Mouse (Mus musculus) hindbrain, embryonic 12.5 days (tissue): ENCODE results near the gene Plekhm3. TPM values are rescaled to one million over a fixed set of nuclear protein-coding genes. Genes with fewer than 3 reads are reported as not detected.

Source experiments
- ATAC-seq: fragments of 200-750 bp; cut with Nextera tagmentation; 2 replicates; pipeline ENCODE4 v1.8.0; 2017; ENCODE audit warnings: moderate TSS enrichment; ENCODE audit not compliant: low FRiP score
- H3K27ac ChIP-seq: fragments of 300-500 bp; sonication (generic); 2 replicates; pipeline ENCODE4 v1.5.1; 2016; ENCODE audit warnings: mild to moderate bottlenecking
- H3K27me3 ChIP-seq: fragments of 300-500 bp; sonication (generic); 2 replicates; pipeline ENCODE4 v1.6.1; 2016; ENCODE audit warnings: mild to moderate bottlenecking
- H3K36me3 ChIP-seq: fragments of 300-500 bp; sonication (generic); 2 replicates; pipeline ENCODE4 v1.6.1; 2016; ENCODE audit warnings: mild to moderate bottlenecking
- H3K4me1 ChIP-seq: fragments of 300-500 bp; sonication (generic); 2 replicates; pipeline ENCODE4 v1.6.1; 2016
- H3K4me2 ChIP-seq: fragments of 300-500 bp; sonication (generic); replicated peaks from 2 replicates; pipeline ENCODE4 v1.6.1; 2016; ENCODE audit warnings: mild to moderate bottlenecking
- H3K4me3 ChIP-seq: fragments of 300-500 bp; sonication (generic); 2 replicates; pipeline ENCODE4 v1.5.1; 2016; ENCODE audit warnings: mild to moderate bottlenecking
- H3K9ac ChIP-seq: fragments of 300-500 bp; sonication (generic); 2 replicates; pipeline ENCODE4 v1.6.1; 2016; ENCODE audit warnings: mild to moderate bottlenecking, moderate library complexity
- H3K9me3 ChIP-seq: fragments of 300-500 bp; sonication (generic); replicated peaks from 2 replicates; pipeline ENCODE4 v1.6.1; 2016; ENCODE audit warnings: mild to moderate bottlenecking
- WGBS: fragments of 180-500 bp; shearing (Covaris S2); methylation state at CpG from one replicate; pipeline ENCODE4 v1.1.7; 2016; 5-methylcytosine and 5-hydroxymethylcytosine counted together
- polyA plus RNA-seq: library from polyadenylated mRNA; unstranded; fragments of >200 nt; fragmentation: Nextera tagmentation; extraction: Ambion mirVana; gene quantifications from 2 replicates; pipeline ENCODE4 v1.2.1, GENCODE M21; 2016

Gene Plekhm3
- polyA plus RNA-seq, 1 experiment from 2014 or later = 13.4 TPM

DNA sequence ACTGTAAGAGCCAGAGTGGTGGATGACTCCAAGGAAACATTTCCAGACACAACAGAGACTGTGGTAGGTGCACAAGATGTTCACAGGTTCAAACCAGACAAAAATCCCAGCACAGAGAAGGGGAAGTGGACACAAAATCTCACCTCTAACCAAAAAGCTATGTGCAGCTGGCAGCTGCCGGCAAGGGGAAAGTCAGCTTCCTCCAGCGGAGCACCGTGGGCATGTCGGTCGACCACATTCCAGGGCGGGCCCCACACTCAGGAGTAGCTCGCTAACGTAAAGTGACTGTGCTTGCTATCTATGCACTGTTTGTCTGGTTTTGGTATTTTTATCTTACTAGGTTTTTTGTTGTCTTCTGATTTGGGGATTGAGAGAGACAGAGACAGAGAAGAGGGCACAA lies 7.2 kb downstream of the Plekhm3 start:
- WGBS = 91% methylated on average over 8 of the region's 8 CpGs
- no peaks in the 10 kb centered on the region for H3K9me3 ChIP-seq
- H3K4me3 ChIP-seq = no peak overlapping the region
- no peaks in the 10 kb centered on the region for H3K27me3 ChIP-seq
- no peak for ATAC-seq
- H3K27ac ChIP-seq = no peak overlapping the region
- H3K9ac ChIP-seq = no peak overlapping the region
- H3K36me3 ChIP-seq = no peaks in the 10 kb centered on the region
- H3K4me2 ChIP-seq = no peak overlapping the region
- H3K4me1 ChIP-seq = peaks cover 3% of the 10 kb centered on the region; the same call in 1 of the 2 replicates

GRCm38 (mm10) chr1:64946106-64946505 lies 10.5 kb downstream of the Plekhm3 start:
- Histone ChIP-seq H3K4me1 (peaks cover 3% of the 10 kb centered on the region; the same call in 1 of the 2 replicates), H3K4me2 (no peak overlapping the region), H3K4me3 (no peak overlapping the region), H3K27me3 (no peaks in the 10 kb centered on the region), H3K9ac (no peak overlapping the region), H3K36me3 (no peaks in the 10 kb centered on the region), H3K27ac (no peak overlapping the region), H3K9me3 (no peaks in the 10 kb centered on the region)
- 55% methylated on average over 4 of the region's 4 CpGs for WGBS
- no peak for ATAC-seq

DNA sequence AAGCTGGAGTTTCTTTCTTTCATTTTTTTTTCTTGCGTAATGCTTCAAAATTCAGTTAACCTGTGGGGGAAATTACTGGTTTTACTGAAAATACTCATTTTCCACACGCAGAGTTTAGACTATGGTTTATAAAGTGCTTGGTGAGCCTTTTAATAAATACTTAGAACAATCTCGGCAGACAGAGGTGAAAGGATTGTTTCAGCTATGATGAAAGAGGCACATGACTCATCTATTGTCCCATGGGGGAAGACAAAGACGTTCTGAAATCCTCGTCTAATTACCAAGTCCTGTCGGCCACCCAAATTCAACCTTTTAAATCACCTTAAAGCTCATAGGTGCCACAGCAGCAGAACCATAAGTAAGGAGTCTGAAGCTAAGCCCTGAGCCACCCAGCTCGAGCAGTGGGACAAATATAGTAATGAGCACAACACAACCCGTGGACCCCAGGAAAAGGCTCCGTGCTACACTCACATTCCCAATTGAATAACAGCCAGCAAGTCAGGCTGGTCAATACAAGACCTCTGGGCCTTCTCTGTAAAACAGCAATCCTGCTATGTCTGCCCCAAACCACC lies 11.3 kb downstream of the Plekhm3 start:
- no peaks in the 10 kb centered on the region for H3K27me3 ChIP-seq
- H3K4me2 ChIP-seq = no peak overlapping the region
- no peak overlapping the region for H3K9ac ChIP-seq
- H3K4me1 ChIP-seq = peaks cover 3% of the 10 kb centered on the region; the same call in 1 of the 2 replicates
- no peak overlapping the region for H3K4me3 ChIP-seq
- H3K27ac ChIP-seq = no peak overlapping the region
- no peak for ATAC-seq
- H3K36me3 ChIP-seq = no peaks in the 10 kb centered on the region
- H3K9me3 ChIP-seq = no peaks in the 10 kb centered on the region
- 73% methylated on average over 9 of the region's 9 CpGs for WGBS

- peaks cover 3% of the 10 kb centered on the region; the same call in 1 of the 2 replicates for H3K4me1 ChIP-seq
- H3K4me2 ChIP-seq = no peak overlapping the region
- no peaks in the 10 kb centered on the region for H3K36me3 ChIP-seq
- 88% methylated on average over 2 of the region's 2 CpGs for WGBS
- no peak overlapping the region for H3K27ac ChIP-seq
- no peaks in the 10 kb centered on the region for H3K27me3 ChIP-seq
- H3K4me3 ChIP-seq = no peak overlapping the region
- no peak for ATAC-seq
- H3K9me3 ChIP-seq = no peaks in the 10 kb centered on the region
- no peak overlapping the region for H3K9ac ChIP-seq
These were observed 11.9 kb downstream of the Plekhm3 start for GRCm38 (mm10) chr1:64944746-64945145.

GRCm38 (mm10) chr1:64942006-64942755 lies 14.4 kb downstream of the Plekhm3 start:
- WGBS = 69% methylated on average over 4 of the region's 4 CpGs
- ATAC-seq = no peak
- H3K36me3 ChIP-seq = peaks cover 4% of the 10 kb centered on the region; the same call in 1 of the 2 replicates
- H3K4me2 ChIP-seq = no peak overlapping the region
- no peak overlapping the region for H3K9ac ChIP-seq
- H3K4me1 ChIP-seq = peaks cover 3% of the 10 kb centered on the region; the same call in 1 of the 2 replicates
- H3K9me3 ChIP-seq = no peaks in the 10 kb centered on the region
- H3K4me3 ChIP-seq = no peak overlapping the region
- no peaks in the 10 kb centered on the region for H3K27me3 ChIP-seq
- H3K27ac ChIP-seq = no peak overlapping the region

DNA sequence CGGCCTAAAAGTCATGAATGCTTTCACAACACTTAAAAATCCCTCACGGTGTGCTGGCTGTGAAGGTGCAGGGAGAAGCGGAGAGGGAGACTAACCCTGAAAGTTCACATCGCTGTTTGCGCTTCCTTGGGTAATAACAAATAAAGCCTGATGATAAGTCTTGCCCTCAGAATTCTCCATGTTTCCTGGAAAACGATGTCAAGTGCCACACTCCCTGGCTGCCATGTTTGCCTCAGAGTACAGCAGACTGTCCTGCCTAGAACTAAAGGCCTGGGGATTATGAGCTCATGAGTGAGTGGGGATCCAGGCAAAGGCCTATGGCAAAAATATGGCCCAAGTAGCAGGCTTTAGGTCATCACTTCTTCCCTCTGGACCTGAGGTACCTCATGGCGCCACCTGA lies 17.7 kb downstream of the Plekhm3 start:
- H3K4me1 ChIP-seq = no peaks in the 10 kb centered on the region
- no peaks in the 10 kb centered on the region for H3K27me3 ChIP-seq
- no peaks in the 10 kb centered on the region for H3K9me3 ChIP-seq
- H3K27ac ChIP-seq = no peak overlapping the region
- H3K36me3 ChIP-seq = peaks cover 6% of the 10 kb centered on the region; the same call in 1 of the 2 replicates
- ATAC-seq = no peak
- no peak overlapping the region for H3K4me3 ChIP-seq
- no peak overlapping the region for H3K4me2 ChIP-seq
- WGBS = 90% methylated on average over 7 of the region's 7 CpGs
- no peak overlapping the region for H3K9ac ChIP-seq

DNA sequence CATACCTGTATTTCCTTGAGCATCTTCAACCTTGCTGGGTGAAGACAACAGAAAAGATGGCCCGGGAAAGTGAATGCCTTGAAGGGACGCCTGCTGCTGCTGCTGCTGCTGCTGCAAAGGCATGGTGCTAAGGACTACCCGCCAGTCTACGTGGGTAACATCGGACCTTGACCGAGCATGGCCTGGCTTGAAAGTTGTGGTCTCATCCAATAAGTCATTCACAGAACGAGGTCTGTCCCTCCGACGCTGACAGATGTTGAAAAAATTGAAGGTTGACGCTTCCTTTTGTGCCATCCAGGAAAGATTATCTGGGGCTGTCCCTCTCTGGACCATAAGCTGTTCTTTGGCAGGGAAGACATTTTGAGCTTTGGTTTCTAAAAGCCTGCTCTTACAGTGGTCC lies 18.9 kb downstream of the Plekhm3 start:
- Histone ChIP-seq H3K9me3 (no peaks in the 10 kb centered on the region), H3K27me3 (no peaks in the 10 kb centered on the region), H3K36me3 (peaks cover 6% of the 10 kb centered on the region; the same call in 1 of the 2 replicates), H3K9ac (no peak overlapping the region), H3K4me2 (no peak overlapping the region), H3K4me3 (no peak overlapping the region), H3K27ac (no peak overlapping the region), H3K4me1 (no peaks in the 10 kb centered on the region)
- no peak for ATAC-seq
- 92% methylated on average over 10 of the region's 10 CpGs for WGBS

- H3K27me3 ChIP-seq = no peaks in the 10 kb centered on the region
- peaks cover 6% of the 10 kb centered on the region; the same call in 1 of the 2 replicates for H3K36me3 ChIP-seq
- H3K4me1 ChIP-seq = no peaks in the 10 kb centered on the region
- no peak for ATAC-seq
- no peak overlapping the region for H3K4me2 ChIP-seq
- H3K9me3 ChIP-seq = no peaks in the 10 kb centered on the region
- H3K4me3 ChIP-seq = no peak overlapping the region
- H3K9ac ChIP-seq = no peak overlapping the region
- H3K27ac ChIP-seq = no peak overlapping the region
- 100% methylated on average over 1 of the region's 1 CpGs for WGBS
These were observed 23.7 kb downstream of the Plekhm3 start for GRCm38 (mm10) chr1:64932921-64933320.

GRCm38 (mm10) chr1:64930124-64930523 lies 26.5 kb downstream of the Plekhm3 start:
- H3K4me3 ChIP-seq = no peak overlapping the region
- ATAC-seq = no peak
- WGBS = 81% methylated on average over 6 of the region's 6 CpGs
- H3K27me3 ChIP-seq = no peaks in the 10 kb centered on the region
- no peaks in the 10 kb centered on the region for H3K4me1 ChIP-seq
- H3K27ac ChIP-seq = no peak overlapping the region
- no peak overlapping the region for H3K9ac ChIP-seq
- no peaks in the 10 kb centered on the region for H3K9me3 ChIP-seq
- H3K4me2 ChIP-seq = no peak overlapping the region
- no peaks in the 10 kb centered on the region for H3K36me3 ChIP-seq

DNA sequence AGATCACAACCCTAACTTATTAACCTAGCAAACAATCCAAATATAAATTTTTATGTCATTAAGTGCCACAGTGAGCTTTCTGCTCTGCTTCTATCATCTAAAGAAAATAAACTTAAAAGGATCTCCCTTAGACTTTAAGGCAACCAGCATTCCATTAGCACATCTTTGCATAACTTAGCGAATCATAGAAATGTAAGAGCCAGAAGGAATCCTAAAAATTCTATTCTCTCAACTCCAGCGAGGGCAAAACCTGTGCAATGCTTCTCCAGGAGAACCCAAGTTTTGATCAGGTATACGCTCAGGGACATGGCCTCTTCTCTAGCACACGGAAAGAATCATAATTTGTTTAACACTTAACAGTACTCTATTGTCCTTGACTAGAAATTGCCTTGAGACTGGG lies 27.0 kb downstream of the Plekhm3 start:
- Histone ChIP-seq H3K27ac (no peak overlapping the region), H3K9ac (no peak overlapping the region), H3K4me1 (0 out of 2 replicates have a peak, but pooled peaks cover under 1% of the 10 kb centered on the region), H3K27me3 (no peaks in the 10 kb centered on the region), H3K36me3 (no peaks in the 10 kb centered on the region), H3K4me3 (no peak overlapping the region), H3K9me3 (no peaks in the 10 kb centered on the region), H3K4me2 (no peak overlapping the region)
- ATAC-seq = no peak
- WGBS = 94% methylated on average over 4 of the region's 4 CpGs

GRCm38 (mm10) chr1:64928542-64928941 lies 28.1 kb downstream of the Plekhm3 start:
- Histone ChIP-seq H3K4me2 (no peak overlapping the region), H3K9me3 (no peaks in the 10 kb centered on the region), H3K27me3 (no peaks in the 10 kb centered on the region), H3K4me1 (0 out of 2 replicates have a peak, but pooled peaks cover 5% of the 10 kb centered on the region), H3K27ac (no peak overlapping the region), H3K36me3 (no peaks in the 10 kb centered on the region), H3K4me3 (no peak overlapping the region), H3K9ac (no peak overlapping the region)
- ATAC-seq = no peak
- 96% methylated on average over 3 of the region's 3 CpGs for WGBS

GRCm38 (mm10) chr1:64927437-64928274 lies 29.0 kb downstream of the Plekhm3 start:
- no peak overlapping the region for H3K4me2 ChIP-seq
- ATAC-seq = no peak
- 0 out of 2 replicates have a peak, but pooled peaks cover 5% of the 10 kb centered on the region for H3K4me1 ChIP-seq
- H3K9me3 ChIP-seq = no peaks in the 10 kb centered on the region
- H3K4me3 ChIP-seq = no peak overlapping the region
- WGBS = 92% methylated on average over 15 of the region's 15 CpGs
- no peak overlapping the region for H3K27ac ChIP-seq
- no peaks in the 10 kb centered on the region for H3K36me3 ChIP-seq
- no peaks in the 10 kb centered on the region for H3K27me3 ChIP-seq
- no peak overlapping the region for H3K9ac ChIP-seq
